Mouse (Mus musculus) adrenal gland, postnatal 14 days (tissue): ENCODE data around the gene Dlg4. TPM values are rescaled to one million over a fixed set of nuclear protein-coding genes. Genes with fewer than 3 reads are reported as not detected.
"Not testable (repeated sequence)": the region's sequence is repeated elsewhere in the genome, so short reads cannot be mapped to it uniquely, and the experiment has no call there.

Experiments
- DNase-seq: peaks from one replicate; pipeline ENCODE4 v3.0.0; 2021; ENCODE audit warnings: mixed read lengths
- total RNA-seq: library from RNA; stranded (reverse); gene quantifications from 2 replicates; pipeline ENCODE4 v1.2.3, GENCODE M21; 2021

Dlg4 gene
- total RNA-seq, 1 experiment from 2014 or later, result 31.9 TPM

DNA sequence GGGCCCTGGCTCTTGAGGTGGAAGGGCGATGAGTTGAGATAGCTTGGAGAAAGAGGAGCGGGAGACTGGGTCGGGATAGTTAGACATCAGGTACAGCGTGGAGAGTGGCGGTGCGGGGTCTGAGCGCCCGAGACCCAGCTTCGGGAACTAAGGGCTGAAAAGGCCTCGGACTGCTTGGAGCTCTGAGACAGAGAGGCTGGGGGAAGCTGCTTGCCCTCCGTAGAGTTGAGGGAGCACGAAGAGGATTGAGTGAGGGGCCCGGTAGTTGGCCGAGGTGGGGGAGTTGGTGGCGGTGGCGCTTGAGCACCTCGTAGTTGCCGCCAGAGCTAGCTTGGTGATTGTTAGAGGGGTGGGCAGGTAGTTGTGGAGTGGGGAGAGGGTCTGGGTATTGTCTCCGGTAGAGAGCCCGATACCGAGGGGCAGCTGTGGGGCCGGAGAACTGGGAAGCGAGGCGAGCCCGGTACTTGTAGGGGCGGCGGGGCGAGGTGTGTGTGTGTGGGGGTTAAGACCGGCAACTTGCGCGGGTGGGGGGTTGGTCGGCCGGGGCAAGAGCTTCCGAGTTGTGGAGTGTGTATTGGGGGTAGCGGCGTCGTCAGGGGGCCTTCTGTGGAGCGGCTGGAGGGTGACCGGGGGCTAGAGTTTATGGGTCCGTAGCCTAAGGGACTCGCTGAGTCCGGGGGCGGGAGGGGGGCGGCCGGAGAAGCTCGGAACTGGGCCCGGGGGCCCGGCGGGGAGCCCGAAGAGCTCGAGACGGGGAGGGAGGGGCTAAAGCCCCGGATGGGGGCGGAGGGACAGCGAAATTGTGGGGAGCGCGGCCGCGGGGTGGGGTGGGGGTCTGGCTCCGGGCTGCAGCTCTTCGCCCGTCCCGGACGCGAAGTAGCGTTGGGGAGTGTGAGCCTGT lies 20.3 kb upstream of the Dlg4 start:
- peak; percentile 84 for DNase-seq

DNA sequence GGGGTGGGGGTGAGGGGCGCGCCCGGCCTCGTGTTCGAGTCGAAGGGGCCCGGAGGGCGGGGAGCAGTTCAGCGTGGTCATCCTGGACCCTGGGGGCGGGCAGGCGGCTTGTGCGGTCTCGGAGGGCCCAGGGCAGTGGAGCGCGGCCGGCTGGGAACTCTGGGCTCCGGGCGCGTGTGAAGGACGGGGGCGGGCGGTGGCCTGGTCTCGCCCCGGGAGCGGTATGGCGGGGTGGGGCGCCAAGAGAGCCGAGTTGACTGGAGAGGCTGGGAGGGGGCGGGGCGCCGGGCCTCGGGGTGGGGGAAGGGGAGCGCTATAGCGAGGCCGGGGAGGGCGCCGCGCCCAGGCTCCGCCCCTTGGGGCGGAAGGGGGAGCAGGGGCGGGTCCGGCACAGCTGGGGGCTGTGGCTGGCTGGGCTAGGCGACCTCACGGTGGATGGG lies 19.7 kb upstream of the Dlg4 start:
- peak; percentile 96 for DNase-seq

DNA sequence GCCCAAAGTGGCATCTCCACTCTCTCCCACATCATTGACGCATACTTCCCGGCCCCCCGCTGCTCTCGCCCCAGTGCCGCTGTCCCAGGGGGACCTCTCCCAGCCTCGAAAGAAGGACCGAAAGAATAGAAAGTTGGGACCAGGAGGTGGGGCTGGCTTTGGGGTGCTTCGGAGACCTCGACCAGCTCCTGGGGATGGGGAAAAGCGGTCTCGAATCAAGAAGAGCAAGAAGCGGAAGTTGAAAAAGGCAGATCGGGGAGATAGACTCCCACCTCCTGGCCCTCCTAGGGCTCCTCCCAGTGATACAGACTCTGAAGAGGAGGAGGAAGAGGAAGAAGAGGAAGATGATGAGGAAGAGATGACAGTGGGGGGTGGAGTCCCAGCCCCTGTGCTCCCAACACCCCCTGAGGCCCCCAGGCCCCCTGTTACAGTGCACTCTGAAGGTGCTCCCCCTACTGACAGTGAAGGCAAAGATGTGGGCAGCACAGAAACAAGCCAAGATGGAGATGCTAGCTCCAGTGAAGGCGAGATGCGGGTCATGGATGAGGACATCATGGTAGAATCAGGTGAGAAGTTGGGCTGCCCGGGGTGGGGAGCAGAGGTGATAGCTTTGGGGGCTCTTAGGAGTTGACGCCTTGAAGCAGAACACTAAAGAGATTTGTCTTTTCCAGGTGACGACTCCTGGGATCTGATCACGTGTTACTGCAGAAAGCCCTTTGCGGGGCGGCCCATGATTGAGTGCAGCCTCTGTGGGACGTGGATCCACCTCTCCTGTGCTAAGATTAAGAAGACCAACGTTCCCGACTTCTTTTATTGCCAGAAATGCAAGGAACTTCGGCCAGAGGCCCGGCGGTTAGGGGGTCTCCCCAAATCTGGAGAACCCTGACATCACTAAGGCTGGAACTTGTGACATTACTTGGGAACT lies 17.9 kb upstream of the Dlg4 start:
- DNase-seq, result peak; percentile 33

DNA sequence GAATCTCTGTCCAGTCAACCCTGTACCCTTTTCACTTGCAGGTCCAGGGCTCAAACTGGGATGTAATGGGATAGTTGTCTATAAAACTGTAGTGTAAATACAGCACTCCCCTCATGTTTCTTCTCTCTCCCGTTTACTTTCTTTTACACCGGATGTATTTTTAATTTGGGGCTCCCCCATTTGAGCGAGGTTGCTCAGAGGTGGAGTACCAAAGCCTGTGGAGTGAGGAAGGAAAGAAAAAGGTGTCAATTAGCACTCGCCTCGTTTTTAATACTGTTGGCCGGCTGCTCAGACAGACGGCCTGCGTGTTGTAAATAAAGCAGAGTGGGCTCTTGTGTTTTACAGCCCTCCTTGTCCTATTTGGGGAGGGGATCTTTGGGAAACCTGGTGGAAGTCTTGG lies 17.1 kb upstream of the Dlg4 start:
- no peak for DNase-seq

DNA sequence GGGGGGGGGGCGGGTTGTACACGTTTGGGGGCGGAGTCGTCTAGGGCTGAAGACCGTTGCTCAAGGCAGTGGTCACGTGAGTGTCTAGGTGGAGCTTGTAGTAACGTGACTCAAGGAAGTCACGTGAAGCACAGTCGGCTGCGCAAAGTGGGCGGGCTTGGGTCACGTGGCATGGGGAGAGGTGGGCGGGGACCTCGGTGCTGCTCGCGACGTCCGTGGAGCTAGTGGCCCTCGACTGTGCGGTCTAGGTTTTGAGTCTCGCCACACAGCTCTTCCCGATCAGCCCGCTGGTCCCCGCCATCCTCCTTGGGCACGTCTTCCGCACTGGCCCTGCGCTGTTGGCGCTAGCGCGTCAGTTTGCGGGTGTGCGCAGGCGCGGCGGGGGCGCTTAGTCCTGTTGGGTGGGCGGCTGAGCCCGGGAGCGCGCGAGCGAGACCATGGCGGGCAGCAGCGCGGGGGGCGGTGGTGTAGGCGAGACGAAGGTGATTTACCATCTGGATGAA lies 16.3 kb upstream of the Dlg4 start, which contains the start of gene Dvl2:
Gene Dvl2, plus strand, starts transcription at position 200 of the 503 bp plus-strand sequence.
- DNase-seq, result peak; percentile 96

DNA sequence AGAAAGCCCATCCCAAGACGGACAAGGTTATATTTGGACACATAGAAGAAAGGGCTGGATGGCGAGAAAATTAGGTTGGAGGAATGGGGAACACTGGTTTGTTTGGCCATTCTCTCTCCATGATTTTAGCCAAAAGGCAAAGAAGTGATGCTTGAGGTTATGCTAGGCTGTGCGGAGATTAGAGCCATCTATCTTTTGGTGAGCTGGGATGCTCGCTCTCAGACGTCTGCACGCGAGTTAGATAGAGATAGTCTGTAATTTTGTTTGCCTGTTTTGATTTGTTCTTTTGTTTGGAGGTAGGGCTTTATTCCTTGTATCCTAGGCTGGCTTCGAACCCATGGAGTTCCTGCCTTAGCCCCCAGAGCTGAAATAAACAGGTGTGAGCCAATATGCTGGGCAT lies 15.6 kb upstream of the Dlg4 start:
- peak; percentile 4 for DNase-seq

DNA sequence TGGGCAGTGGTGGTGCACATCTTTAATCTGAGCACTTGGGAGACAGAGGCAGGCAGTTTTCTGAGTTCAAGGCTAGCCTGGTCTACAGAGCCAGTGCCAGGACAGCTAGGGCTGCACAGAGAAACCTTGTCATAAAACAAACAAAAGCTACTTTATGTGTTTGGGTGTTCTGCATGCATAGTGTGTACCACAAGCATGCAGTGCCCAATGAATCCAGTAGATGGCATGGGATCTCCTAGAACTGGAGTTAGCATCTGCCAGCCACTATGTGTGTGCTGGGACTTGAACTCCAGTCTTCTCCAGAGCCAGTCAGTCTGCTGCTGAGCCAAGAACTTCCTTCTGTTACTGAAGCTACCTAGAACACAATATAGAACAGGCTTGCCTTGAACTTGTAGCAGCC lies 14.9 kb upstream of the Dlg4 start:
- DNase-seq, result peak; percentile 76

DNA sequence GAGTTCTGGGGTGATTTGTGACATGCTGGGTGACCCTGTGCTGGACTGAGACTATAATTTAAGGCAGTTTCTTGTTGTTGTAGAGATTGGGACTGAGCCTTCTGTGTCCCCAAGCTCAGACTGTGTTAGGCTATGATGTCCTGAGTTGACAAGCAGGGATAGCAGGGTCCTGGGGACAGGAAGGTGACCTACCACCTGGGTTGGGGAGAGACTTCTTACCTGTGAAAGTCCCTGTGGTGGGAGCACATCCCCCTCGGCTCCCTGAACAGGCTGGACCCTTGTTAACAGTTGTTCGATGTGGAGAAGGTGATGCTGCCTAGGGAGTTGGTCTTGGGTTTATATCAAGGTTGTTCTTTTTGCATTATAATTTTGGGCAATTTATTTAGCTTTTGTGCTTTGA lies 14.3 kb upstream of the Dlg4 start:
- DNase-seq, result no peak

DNA sequence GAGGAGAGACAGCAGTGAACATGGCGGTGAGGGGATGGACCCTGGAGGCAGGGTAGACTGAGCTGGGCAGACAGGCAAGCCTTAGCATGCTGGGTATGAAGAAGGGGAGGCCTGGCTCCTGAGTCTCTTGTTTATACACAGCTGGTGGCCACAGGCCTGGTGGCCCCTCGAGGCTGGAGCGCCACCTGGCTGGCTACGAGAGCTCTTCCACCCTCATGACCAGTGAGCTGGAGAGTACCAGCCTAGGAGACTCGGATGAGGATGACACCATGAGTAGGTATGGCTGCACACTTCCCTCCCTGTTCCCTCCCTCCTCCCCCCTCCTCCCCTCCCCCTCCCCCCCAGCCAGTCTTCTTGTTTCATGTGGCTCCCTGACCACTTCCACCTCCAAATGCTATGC lies 11.2 kb upstream of the Dlg4 start:
- peak; percentile 42 for DNase-seq

DNA sequence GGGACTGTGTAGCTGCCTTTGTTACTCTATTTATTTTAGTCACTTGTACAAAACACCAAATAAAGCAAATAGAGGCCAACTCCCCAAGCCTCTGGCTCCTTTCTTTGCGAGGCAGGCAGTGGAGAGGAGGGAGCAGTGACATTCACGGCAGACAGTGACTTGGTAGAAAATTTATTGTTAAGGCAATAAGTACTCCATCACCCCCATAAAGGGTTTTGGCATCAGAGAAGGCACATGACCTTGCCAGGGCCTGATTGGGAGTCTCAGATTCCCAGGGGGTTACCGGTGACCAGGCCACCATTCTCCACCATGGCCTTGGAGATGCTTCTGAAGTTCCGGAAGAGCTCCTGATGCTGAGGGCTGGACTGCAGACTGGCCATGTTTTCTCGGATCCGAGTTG lies 6.7 kb upstream of the Dlg4 start:
- DNase-seq, result no peak

DNA sequence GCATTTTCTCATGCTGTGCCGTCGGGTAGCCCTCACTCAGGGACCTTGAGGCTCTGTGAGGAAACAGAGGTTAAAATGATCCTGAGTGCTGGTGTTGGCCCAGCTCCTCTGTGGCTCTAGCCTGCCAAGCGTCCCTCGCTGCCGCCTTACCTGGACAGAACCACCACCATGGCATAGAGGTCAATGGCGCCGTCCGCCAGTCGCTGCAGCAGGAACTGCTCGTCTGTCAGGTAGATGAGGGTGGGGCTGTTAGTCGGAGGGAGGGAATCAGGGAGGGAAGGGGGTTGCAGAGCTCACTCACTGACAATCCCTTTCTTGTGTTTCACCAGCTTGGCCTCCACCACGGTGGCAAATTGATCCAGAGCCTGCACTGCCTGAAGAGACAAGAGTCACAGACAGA lies 6.2 kb upstream of the Dlg4 start:
- DNase-seq, result no peak

DNA sequence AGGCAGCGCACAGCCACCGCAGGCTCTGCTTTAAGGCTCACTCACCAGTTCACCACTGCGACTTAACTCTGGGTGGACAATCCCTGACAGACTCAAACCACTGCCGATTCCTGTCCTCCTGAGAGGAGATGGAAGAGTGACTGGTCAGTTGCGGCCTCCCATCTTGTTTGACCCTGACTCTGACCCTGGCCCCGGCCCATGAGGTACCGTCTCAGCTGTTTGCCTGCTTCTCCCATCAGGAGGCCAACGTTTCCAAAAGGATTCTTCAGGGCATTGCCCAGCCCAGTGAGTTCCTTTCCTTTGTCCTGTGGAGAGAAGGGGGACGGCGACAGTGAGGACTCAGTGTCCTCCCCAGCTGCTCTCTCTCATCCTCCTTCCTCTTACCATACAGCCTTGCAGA lies 5.8 kb upstream of the Dlg4 start:
- no peak for DNase-seq

DNA sequence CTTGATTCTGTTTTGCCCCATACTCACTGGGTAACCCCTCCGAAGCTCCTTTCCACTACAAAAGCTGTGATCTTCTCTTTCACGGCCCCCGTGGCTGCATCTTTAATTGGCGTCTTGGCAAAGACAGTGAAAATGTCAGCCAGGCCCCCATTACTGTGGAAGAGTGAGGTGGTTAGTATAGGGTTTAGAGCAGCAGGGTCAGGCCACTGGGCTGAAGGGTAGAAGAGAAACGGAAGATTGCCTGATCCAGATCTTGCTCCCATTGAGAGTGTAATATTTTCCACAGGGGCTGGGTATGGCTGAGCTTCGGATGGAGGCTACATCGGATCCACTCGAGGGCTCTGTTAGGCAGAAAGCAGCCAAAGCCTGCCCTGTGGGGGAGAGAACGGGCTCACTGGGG lies 3.8 kb upstream of the Dlg4 start:
- DNase-seq, result no peak

DNA sequence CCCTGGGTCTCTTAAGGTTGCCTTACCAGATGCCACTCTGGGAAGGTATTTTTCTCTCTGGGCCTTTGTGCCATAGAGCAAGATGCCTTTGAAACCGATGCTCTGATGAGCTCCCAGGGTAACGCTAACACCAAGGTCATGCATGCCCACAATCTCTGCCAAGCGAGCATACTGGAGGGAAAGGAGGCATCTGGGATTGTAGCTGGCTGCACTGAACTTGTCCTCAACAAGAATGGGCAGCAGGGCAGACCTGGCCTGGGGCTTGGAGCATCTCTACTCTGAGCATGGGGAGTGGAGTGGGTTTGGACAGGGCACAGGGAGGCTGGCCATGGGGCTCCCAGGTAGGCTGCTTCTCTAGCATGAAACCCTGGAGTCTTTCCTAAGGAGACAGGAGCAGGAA lies 3.3 kb upstream of the Dlg4 start:
- DNase-seq, result peak; percentile 47

DNA sequence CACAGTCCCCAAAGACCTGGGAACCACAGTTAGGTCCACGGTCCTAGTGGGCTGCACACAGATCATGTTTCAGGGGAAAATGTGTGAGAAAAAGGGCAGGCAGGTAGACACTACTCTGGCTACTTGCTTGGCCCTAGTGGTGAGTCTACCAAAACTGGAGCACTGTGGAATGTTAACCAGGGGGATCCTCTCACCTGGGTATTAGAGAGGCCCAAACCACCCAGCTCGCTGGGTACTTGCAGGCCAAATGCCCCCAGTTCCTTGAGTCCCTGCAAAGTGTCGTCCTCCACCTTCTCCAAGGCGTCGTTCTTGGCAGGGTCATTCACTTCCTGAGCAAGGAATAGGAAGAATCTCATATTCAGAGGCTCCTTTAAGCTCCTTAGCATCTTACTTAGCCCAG lies 2.7 kb upstream of the Dlg4 start:
- DNase-seq, result peak; percentile 3

DNA sequence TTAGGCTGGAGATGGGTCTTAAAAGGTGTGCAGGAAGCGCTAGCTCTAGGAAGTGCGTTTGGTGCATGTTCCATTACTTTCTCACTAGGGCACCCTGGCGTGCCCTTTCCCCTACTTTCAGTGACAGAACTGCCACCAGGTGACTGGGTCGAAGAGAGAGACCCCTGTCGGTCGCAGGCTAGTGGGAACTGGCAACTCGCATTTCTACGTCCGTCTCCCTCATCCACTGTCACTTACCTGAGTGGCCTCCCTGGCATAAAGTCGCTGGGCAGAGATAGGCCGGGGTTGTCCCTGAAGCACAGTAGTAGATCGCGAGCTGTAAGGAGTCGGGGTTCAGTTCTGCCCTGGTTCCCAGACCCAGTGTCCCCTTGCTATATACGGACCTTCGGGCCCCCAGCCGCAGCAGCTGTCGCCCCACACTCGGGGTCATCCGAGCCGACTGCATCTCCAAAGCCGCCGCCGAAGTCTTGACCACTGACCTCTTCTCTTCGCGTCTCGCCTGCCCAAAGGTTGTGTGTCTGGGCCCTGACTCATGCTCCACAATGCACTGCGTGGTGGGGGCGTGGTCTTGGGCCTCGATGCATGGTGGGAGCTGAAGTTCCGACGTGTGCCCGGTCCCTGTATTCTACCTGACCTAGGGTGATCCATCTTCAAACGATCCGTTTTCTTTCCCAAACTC lies 1.7 kb upstream of the Dlg4 start, which contains the start of gene Acadvl:
Gene Acadvl, minus strand, starts transcription at position 532 of the 679 bp plus-strand sequence.
- DNase-seq, result peak; percentile 94

DNA sequence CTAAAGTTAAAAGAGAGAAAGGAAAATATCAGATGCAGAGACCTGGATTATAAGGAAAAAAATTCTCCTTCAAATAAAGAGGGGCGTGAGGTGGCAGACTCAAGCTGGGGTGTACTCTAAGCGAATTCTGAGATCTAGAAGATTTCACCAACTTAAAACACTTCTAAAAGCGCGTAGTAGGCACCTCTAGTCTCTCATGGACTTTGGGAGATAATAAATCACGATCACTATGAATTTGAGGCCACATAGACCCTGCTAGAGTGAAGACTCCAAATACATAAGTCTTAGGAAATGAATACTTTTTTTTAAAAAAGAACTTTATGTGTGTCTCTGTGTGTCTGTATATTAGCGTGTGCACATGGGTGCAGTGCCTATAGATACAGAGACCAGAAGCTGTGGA lies 1.1 kb upstream of the Dlg4 start:
- DNase-seq, result no peak

DNA sequence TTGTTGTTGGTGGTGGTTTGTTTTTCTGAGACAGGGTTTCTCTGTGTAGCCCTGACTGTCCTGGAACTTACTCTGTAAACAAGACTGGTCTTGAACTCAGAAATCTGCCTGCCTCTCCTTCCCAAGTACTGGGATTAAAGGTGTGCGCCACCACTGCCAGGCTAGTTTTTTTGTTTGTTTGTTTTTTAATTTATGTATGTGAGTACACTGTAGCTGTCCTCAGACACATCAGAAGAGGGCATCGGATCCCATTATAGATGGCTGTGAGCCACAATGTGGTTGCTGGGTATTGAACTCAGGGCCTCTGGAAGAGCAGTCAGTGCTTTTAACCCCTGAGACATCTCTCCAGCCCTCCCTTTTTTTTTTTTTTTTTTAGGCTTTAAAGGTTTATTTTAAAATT lies 565 bp upstream of the Dlg4 start:
- DNase-seq, result not testable (repeated sequence)

DNA sequence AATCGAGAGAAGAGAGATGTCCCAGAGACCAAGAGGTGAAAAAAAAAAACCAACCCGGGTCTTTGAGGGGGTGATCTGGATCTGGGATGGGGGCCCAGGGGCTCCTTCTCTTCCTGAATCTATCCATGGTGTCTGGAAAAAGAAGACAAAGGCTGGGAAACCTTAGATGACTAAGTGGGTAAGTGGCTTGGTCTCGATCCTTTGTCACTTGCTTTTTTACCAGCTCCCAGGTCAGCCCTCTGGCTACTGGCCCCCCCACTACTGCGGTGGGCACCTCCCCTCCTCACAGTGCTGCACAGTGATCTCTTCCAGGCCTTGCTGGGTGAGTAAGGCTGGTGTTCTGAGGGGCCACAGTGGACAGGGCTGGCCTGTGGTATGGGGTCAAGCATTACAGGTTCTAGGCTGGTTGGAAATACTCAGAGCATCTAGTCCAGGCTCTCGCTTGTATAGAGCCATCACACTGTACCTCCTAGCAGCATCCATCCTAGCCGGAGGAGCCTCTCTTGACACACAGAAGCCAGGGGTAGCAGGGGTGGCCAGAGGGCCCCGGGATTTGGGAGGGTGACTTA lies 541 bp downstream of the Dlg4 start:
- peak; percentile 9 for DNase-seq

DNA sequence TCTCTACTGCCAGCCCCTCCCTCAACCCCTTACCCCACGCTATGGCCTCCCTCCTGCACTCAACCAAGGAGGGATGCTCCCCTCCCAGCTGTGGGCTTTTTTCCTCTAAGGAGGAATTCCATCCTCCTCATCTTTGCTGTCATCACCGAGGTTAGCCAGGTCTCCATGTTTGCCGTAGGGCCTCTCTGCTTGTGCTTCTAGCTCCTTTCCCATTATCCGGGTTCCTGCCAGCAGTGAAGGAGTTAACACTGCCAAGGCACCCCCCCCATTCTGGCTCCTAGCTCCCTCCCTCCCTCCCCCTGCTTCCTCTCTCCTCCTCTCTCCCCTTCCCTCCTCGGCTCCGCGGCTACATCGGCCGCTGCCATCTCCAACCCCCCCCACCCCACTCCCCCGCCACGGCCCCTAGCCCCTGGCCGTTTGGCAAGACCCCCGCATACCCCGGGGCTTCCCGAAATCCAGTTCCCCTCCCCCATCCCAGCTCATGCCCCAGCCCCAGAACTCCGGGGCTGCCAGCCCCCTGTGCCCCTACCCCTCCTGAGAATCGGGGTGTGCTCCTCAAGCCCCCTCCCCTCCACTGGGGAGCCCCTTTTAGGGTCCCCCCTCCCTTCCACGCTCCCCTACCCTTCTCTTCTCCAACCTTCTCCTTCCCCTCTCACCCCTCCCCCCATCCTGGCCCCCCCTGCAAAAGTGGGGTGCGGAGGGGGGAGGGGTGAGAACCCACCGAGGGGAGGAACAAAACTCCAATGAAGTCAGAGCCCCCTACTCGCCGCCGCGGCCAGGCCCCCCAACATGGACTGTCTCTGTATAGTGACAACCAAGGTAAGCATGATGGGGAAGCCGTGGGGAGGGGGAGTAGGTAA lies 1.6 kb downstream of the Dlg4 start:
- peak; percentile 74 for DNase-seq

DNA sequence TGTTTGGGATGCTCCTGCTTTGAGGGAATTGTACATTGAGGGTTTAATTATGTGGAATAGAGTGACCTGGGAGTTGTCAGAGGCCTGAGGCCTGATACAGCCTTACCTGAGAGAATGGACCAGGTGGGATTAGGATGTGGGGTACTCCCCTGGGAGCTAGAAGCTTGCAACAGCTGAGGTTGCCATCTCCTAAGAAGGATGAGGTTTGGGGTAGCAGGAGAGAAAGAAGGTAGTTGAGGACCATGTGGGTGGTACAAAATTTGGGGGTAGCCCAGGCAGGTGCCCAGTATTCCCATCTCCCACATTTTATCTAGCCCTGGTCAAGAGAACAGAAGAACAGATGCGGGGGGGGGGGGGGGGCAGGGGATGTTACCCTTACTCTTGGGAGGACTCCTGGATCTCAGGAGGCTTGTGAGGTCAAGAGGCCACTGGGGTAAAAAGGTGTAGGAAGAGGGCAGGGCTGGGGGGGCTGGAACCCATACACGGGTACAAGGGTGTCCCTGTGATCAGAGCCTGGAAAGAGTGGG lies 2.8 kb downstream of the Dlg4 start:
- DNase-seq, result no peak
